Mouse (Mus musculus) heart, adult 2 months (tissue): ENCODE data around the gene Zranb3. TPM values are rescaled to one million over a fixed set of nuclear protein-coding genes. Genes with fewer than 3 reads are reported as not detected.

Experiments used
- DNase-seq, 2 experiments: peaks; one replicate each; pipeline ENCODE4 v3.0.0; 2021
- H3K27ac ChIP-seq: fragments of 200-600 bp; 2 replicates; pipeline ENCODE4 v1.8.1; 2022
- H3K27me3 ChIP-seq: fragments of 200-500 bp; 2 replicates; pipeline ENCODE4 v1.6.1; 2012; ENCODE audit warnings: mild to moderate bottlenecking, low read length, inconsistent platforms, mixed read lengths; ENCODE audit not compliant: control insufficient read depth, insufficient read depth
- H3K36me3 ChIP-seq: fragments of 200-500 bp; 2 replicates; pipeline ENCODE4 v1.6.1; 2012; ENCODE audit warnings: low read length, inconsistent platforms; ENCODE audit not compliant: control insufficient read depth, insufficient read depth
- H3K4me1 ChIP-seq: fragments of 200-500 bp; 2 replicates; pipeline ENCODE4 v1.6.1; 2011; ENCODE audit warnings: low read length; ENCODE audit not compliant: control insufficient read depth, insufficient read depth
- H3K4me3 ChIP-seq: fragments of 200-600 bp; 2 replicates; pipeline ENCODE4 v1.8.1; 2022
- H3K79me2 ChIP-seq: fragments of 200-500 bp; replicated peaks from 2 replicates; pipeline ENCODE4 v1.6.1; 2012; ENCODE audit warnings: mild to moderate bottlenecking, inconsistent platforms, low read length, moderate library complexity, mixed read lengths; ENCODE audit not compliant: control insufficient read depth, insufficient read depth
- H3K9ac ChIP-seq: fragments of 200-500 bp; 2 replicates; pipeline ENCODE4 v1.6.1; 2012; ENCODE audit warnings: low read depth, mild to moderate bottlenecking, control low read depth, inconsistent platforms, low read length, mixed read lengths
- CTCF ChIP-seq: fragments of 200-600 bp; IDR thresholded peaks from 2 replicates; pipeline ENCODE4 v1.8.1; 2022; ENCODE audit warnings: antibody characterized with exemption, mild to moderate bottlenecking, moderate library complexity
- EP300 ChIP-seq: fragments of 200-500 bp; IDR thresholded peaks from 2 replicates; pipeline ENCODE4 v1.6.1; 2011; ENCODE audit warnings: low read depth, low read length, control low read depth; ENCODE audit not compliant: insufficient read depth
- POLR2A ChIP-seq: fragments of 200-500 bp; IDR thresholded peaks from 2 replicates; pipeline ENCODE4 v1.6.1; 2011; ENCODE audit warnings: mild to moderate bottlenecking, low read depth, low read length, control low read depth; ENCODE audit not compliant: insufficient read depth
- WGBS: fragments of 180-500 bp; shearing (Covaris S2); methylation state at CpG from one replicate; pipeline ENCODE4 v1.1.7; 2018; 5-methylcytosine and 5-hydroxymethylcytosine counted together
- intact Hi-C: fragments of 180-260 bp; cut with DNase I; formaldehyde crosslinking; loops from one replicate; pipeline ENCODE4 v1.15.1; 2025
- polyA plus RNA-seq: library from polyadenylated mRNA; depleted of rRNA; stranded (reverse); fragments of >200 nt; gene quantifications from 2 replicates; pipeline ENCODE4 v1.2.3, GENCODE M21; 2012
- total RNA-seq, 2 experiments: library from RNA; stranded (reverse); gene quantifications; 2 replicates each; pipeline ENCODE4 v1.2.3; 2021

The Zranb3 gene
- total and polyA plus RNA-seq, 3 experiments: 1.00 to 5.0 (median 4.8) TPM

DNA sequence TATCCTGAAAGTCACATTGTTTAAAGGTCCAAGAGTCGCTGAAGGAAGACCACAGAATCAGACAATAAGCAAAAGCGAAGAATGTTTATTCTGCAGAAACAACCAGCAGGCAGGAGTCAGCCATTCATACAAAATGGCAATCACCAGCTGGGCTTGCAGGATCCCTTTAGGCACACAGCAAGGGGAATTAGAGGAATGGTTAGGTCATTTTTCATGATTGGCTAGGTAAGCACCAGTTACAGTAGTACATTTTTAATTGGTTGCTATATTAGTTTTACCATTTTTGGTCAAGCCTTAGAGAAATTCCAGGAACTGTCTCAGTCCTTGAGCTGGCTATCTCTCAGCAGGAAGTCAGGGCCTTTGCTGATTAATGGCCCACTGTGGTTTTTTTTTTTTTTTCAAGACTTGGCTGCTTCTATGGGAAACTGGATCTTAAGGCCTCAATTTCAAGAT is 33.9 kb downstream of the Zranb3 start:
- DNase-seq: no peak
- Histone ChIP-seq H3K4me3 (no peak overlapping the region), H3K79me2 (no peaks in the 10 kb centered on the region), H3K27ac (no peak overlapping the region), H3K9ac (no peak overlapping the region), H3K36me3 (no peaks in the 10 kb centered on the region), H3K4me1 (no peaks in the 10 kb centered on the region), H3K27me3 (no peaks in the 10 kb centered on the region)
- WGBS: 60% methylated on average over 2 of the region's 2 CpGs
- intact Hi-C loops: no loop called here
- TF ChIP-seq EP300 (no peak), CTCF (no peak), POLR2A (no peak)

DNA sequence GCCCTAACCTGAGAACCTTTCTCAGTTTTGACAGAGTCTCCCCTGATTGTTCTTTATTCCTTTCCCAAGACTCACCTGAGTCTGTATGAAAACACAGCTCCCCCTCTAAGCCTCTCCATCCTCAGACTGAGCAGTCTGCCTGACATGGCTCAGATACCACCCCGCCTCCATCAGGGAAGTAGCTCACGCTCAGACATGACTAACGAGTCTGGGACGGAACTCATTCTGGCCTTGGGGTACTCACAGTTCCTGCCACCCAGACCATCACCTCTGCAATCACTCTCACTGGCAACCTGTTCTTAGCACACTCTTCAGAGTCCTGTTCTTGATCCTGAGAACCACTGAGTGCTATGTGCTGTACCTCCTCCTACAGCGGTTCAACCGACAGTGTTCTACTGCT is 38.1 kb downstream of the Zranb3 start:
- Histone ChIP-seq H3K27me3 (no peaks in the 10 kb centered on the region), H3K79me2 (no peaks in the 10 kb centered on the region), H3K4me1 (no peaks in the 10 kb centered on the region), H3K36me3 (no peaks in the 10 kb centered on the region), H3K9ac (no peak overlapping the region), H3K27ac (no peak overlapping the region), H3K4me3 (no peak overlapping the region)
- TF ChIP-seq POLR2A (no peak), CTCF (no peak), EP300 (no peak)
- no peak for DNase-seq
- intact Hi-C loops: no loop called here
- 91% methylated on average over 6 of the region's 6 CpGs for WGBS

DNA sequence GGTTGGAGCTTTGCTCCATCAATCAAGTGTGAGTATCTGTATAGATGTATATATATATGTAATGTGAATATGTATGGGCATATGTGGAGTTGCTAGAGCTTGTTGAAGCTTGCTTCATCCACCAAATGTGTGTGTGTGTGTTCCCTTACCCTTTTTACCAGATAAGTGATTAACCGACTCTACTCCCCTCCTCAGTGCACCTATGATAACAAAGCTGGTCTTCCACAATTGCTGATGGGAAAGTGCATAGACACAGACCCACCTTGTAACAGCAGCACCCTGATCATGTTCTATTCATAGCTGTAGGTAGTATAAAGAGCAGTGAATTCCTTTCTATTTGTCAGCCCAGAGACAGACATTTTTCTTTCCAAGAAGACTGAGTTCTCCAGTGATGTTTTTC is 40.7 kb downstream of the Zranb3 start:
- WGBS: 83% methylated on average over 1 of the region's 1 CpGs
- H3K4me1 ChIP-seq: no peaks in the 10 kb centered on the region
- no peak for DNase-seq
- H3K9ac ChIP-seq: no peak overlapping the region
- H3K36me3 ChIP-seq: no peaks in the 10 kb centered on the region
- H3K4me3 ChIP-seq: no peak overlapping the region
- H3K27ac ChIP-seq: no peak overlapping the region
- TF ChIP-seq EP300: no peak
- no peak for TF ChIP-seq CTCF
- TF ChIP-seq POLR2A: no peak
- intact Hi-C loops: no loop called here
- no peaks in the 10 kb centered on the region for H3K27me3 ChIP-seq
- no peaks in the 10 kb centered on the region for H3K79me2 ChIP-seq

DNA sequence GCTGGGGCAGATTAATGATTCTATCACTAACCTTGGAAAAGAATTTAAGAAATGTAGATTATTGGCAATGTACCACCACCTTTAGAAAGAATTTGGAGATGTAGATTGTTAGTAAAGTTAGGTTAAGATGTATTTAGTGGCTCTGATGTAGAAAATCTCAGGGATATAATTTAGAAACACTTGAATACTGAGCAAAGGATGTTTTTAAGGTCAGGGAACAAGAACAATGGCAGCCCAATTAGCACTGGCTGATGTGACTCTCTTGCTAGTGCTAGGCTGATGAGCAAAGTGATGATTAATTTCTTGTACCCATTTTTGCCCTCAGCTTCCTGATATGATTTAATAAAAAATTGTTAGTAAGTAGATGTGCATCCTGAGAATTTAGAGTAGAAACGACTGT is 41.4 kb downstream of the Zranb3 start:
- WGBS: 70% methylated on average over 1 of the region's 1 CpGs
- intact Hi-C loops: no loop called here
- H3K79me2 ChIP-seq: no peaks in the 10 kb centered on the region
- H3K4me1 ChIP-seq: no peaks in the 10 kb centered on the region
- TF ChIP-seq CTCF: no peak
- no peak for TF ChIP-seq POLR2A
- no peak for TF ChIP-seq EP300
- no peak overlapping the region for H3K9ac ChIP-seq
- no peak for DNase-seq
- H3K4me3 ChIP-seq: no peak overlapping the region
- H3K27ac ChIP-seq: no peak overlapping the region
- H3K27me3 ChIP-seq: no peaks in the 10 kb centered on the region
- no peaks in the 10 kb centered on the region for H3K36me3 ChIP-seq

DNA sequence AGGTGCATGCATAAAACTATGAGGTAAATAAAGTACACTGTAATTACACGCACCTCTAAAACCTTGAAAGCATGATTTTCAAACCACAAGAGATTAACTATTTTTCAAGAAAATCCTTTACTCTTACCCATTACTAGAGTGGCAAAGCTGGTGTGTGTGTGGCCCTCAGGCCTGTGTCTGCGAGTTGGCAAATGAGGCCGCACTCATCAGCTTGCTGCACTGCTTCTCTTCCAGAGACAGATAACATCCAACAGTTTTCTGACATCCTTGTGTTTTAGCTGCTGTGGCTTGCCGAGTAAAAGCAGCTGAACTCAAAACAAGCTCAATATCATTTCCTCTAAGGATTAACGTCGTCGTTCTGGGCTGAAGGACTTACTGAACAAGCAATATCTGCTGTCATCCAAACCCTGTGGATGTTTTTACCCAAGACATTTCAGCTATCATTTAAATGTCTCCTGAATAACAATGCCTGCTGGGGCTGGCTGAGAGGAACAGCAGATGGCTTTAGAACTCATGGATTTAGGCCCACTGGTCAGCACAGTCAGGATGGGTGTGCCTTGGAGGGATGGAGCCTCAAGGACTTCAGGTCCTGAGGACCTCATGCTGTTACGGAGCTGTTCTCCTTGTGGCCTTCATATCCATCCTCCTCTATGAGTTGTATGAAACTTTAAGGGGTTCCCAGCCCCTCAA is 42.0 kb downstream of the Zranb3 start:
- WGBS: 51% methylated on average over 8 of the region's 8 CpGs
- TF ChIP-seq POLR2A (no peak), EP300 (no peak), CTCF (no peak)
- intact Hi-C loops: no loop called here

DNA sequence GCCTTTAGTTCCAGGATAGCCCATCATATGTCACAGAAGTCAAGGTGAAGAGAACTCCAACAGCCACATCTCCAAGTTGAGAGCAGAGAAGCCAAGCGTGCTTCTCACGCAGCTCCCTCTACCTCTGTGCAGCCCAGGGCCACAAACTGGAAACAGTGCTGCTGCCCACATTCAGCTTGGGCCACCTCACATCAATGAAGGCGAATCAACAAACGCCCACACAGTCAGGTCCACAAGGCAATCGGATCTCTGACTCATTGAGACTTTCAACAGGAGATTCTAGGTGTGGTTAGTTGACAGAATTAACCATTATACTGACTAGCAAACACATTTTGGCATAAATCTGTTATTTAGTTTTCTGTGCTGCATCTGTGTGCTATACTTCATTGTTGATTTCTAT is 44.2 kb downstream of the Zranb3 start:
- WGBS: 88% methylated on average over 5 of the region's 5 CpGs

More for the DNA sequence above, 42.0 kb downstream of the Zranb3 start:
- Histone ChIP-seq H3K4me1 (no peaks in the 10 kb centered on the region), H3K9ac (no peak overlapping the region), H3K36me3 (no peaks in the 10 kb centered on the region), H3K79me2 (no peaks in the 10 kb centered on the region), H3K27ac (no peak overlapping the region), H3K4me3 (no peak overlapping the region), H3K27me3 (no peaks in the 10 kb centered on the region)
- DNase-seq: no peak

More for the DNA sequence above, 44.2 kb downstream of the Zranb3 start:
- intact Hi-C loops: no loop called here
- Histone ChIP-seq H3K4me3 (no peak overlapping the region), H3K27ac (no peak overlapping the region), H3K4me1 (no peaks in the 10 kb centered on the region), H3K79me2 (no peaks in the 10 kb centered on the region), H3K36me3 (no peaks in the 10 kb centered on the region), H3K9ac (no peak overlapping the region), H3K27me3 (no peaks in the 10 kb centered on the region)
- DNase-seq: no peak
- TF ChIP-seq CTCF: no peak
- no peak for TF ChIP-seq EP300
- TF ChIP-seq POLR2A: no peak
